Mouse (Mus musculus) bone marrow, adult 2 months (tissue): ENCODE results near the gene Cib2.
A peak's percentile ranks its signal among the peaks of the same experiment; 100 is the strongest.

Experiments
- CTCF ChIP-seq: fragments of 200-500 bp; IDR thresholded peaks from 2 replicates; pipeline ENCODE4 v1.5.1; 2011; ENCODE audit warnings: low read length, control low read depth; ENCODE audit not compliant: control insufficient read depth, insufficient read depth
- POLR2A ChIP-seq: fragments of 200-500 bp; IDR thresholded peaks from 2 replicates; pipeline ENCODE4 v1.6.1; 2011; ENCODE audit warnings: low read depth, mild to moderate bottlenecking, control low read depth, low read length, borderline replicate concordance; ENCODE audit not compliant: control insufficient read depth

- TF ChIP-seq CTCF (peak; percentile 32; the same call in 1 of the 2 replicates), POLR2A (no peak)
Observed at GRCm38 (mm10) chr9:54552409-54552808, 7.6 kb downstream of the Cib2 start.
